Mouse (Mus musculus): Measurements from ENCODE around the gene Ltv1. TPM values are rescaled to one million over a fixed set of nuclear protein-coding genes. Genes with fewer than 3 reads are reported as not detected.

Gene Ltv1
- total RNA-seq, 2 experiments from 2014 or later: 19.6 to 24.5 TPM

DNA sequence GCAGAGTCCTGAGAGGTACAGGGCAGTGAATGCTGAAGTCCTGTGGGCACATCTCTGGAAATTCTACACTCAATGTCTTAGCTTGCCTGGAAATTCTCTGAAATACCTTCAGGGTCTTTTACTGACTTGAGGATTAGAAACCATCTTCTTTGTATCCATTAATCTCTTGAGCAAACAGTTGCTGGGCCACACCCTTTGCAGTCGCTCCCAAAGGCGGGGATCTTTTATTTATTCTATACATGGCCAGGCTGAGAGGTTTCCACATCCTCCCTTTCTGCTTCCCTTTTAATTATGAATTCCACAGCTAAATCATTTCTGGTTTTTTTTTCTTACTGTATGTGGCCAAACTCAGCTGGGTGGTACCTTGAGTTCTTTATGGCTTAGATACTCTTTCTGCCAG, 52.5 kb downstream of the Ltv1 start:
- DNase-seq (ENCODE audit: low spot score in 2 of 2): no peak
- Histone ChIP-seq H3K27ac (no peak overlapping the region), H3K4me3 (no peak overlapping the region)
- TF ChIP-seq CTCF (conservative IDR thresholded peaks at IDR 0.05): no peak

DNA sequence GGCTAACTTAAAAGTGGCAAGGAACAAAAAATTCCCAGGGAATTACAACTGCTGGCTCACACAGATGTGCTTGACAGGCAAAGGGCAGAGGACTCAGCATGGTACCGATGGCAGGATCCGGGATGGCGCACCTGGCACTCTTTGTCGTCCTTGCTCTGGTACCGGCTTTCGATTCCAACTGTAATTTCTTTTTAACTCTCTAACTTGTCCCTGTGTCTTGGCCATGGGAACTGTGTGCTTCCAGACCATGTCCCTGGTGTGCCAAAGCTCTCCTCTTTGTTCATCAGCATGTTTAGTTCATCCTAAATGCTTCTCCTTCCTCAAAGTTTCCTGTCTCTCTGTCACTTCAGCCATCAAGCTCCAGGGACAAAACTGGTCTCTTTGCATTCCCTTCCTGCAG, 55.1 kb downstream of the Ltv1 start:
- no peak for DNase-seq (ENCODE audit: low spot score in 2 of 2)
- Histone ChIP-seq H3K27ac (no peak overlapping the region), H3K4me3 (no peak overlapping the region)
- TF ChIP-seq CTCF (conservative IDR thresholded peaks at IDR 0.05): no peak

DNA sequence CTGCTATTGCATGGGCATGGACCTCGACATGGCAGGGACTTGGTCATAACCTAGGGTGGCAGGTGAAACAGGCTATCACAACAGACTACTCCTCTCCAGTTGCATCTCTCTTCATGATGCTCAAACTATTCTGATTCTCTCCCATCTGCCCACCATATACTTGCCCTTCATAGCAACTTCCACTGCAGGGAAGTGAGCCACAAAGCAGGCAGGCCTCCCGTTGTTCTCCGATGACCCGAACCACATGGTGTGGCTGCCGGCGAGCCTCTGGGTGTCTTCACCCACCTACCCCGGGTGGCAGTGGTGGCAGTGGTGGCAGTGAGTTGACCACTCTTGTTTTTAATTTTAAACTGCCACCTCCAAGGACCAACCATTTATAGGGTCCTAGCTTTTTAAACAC, 57.2 kb downstream of the Ltv1 start:
- no peak for DNase-seq (ENCODE audit: low spot score in 2 of 2)
- H3K4me3 ChIP-seq: no peak overlapping the region
- H3K27ac ChIP-seq: no peak overlapping the region
- no peak for TF ChIP-seq CTCF (conservative IDR thresholded peaks at IDR 0.05)

DNA sequence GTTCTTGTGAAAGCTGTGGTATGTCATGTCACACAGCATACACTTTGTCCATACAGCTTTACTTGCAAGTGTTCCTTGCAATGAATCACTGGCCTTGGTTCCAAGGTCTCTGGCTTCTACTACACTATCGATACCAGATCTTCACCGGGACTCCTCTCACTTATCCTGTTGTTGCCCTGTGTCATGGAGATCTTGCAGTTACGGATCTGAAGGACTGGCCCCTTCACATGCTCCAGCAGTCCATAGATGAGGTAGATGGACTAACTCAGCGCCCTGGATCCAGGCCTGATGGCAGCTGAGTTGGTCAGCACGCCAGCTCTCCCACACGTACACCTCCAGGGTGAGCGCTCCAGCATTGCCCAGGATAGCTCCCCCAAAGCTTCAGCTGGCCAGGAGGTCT, 57.7 kb downstream of the Ltv1 start:
- DNase-seq (ENCODE audit: low spot score in 2 of 2): no peak
- TF ChIP-seq CTCF (conservative IDR thresholded peaks at IDR 0.05): no peak

DNA sequence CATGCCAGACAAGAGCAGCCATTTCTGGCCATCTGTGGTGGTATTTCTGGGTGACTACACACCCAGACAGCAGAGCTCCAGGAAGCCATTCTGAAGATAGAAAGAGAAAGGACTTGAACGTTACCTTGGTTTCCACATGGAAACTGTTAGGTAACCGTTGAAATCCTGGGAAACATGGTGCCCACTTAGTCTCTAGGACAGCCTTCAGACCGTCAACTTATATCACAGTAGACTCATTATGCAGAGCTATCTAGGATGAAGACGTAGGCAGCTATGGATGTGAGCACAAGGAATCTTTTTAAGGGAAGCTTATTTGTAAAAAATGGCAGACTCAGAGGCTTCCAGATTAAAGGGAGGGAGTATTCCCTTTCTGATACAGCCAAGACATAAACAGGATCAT, 59.1 kb downstream of the Ltv1 start:
- H3K27ac ChIP-seq: no peak overlapping the region
- no peak overlapping the region for H3K4me3 ChIP-seq
- no peak for DNase-seq (ENCODE audit: low spot score in 2 of 2)
- TF ChIP-seq CTCF (conservative IDR thresholded peaks at IDR 0.05): no peak

More for the DNA sequence above, 57.7 kb downstream of the Ltv1 start:
- Histone ChIP-seq H3K4me3 (no peak overlapping the region), H3K27ac (no peak overlapping the region)

Other genes with a start within 250 kb of the Ltv1 start
- gene Stx11, start 228.9 kb downstream of the Ltv1 start, total RNA-seq (2021): under 1 TPM; 0.07 to 0.33 TPM
- 1 to 10 TPM; 9.4 to 9.7 TPM for gene Sf3b5, start 187.8 kb downstream of the Ltv1 start, total RNA-seq (2021)
- 10 to 100 TPM; 14.1 to 17.4 TPM for gene Plagl1, start 132.7 kb downstream of the Ltv1 start, total RNA-seq (2021)
- not detected for gene Zc2hc1b, start 15.1 kb downstream of the Ltv1 start, total RNA-seq (2021)